Mouse (Mus musculus) kidney, postnatal 36 days (tissue): ENCODE measurements around the gene Nlrp2.

Experiments
- DNase-seq, 2 experiments: peaks; one replicate each; pipeline ENCODE4 v3.0.0; 2021 to 2022; ENCODE audit warnings: mixed read lengths in 2 of 2

The Nlrp2 gene

GRCm38 (mm10) chr7:5350935-5351334 is at the start of gene Nlrp2:
Nlrp2 (minus strand) TSS chr7:5351035.
- no peak for DNase-seq

GRCm38 (mm10) chr7:5366724-5367123 is 15.9 kb upstream of the Nlrp2 start:
- DNase-seq: no peak

GRCm38 (mm10) chr7:5363599-5363998 is 12.8 kb upstream of the Nlrp2 start:
- DNase-seq: no peak

- DNase-seq: no peak
Observed at GRCm38 (mm10) chr7:5350237-5350636, 598 bp downstream of the Nlrp2 start, which contains the start of gene Gm5065. Gm5065 (plus strand) TSS chr7:5350537.

- no peak for DNase-seq
Observed at GRCm38 (mm10) chr7:5327511-5327910, 23.3 kb downstream of the Nlrp2 start.

GRCm38 (mm10) chr7:5288281-5288680 is 62.6 kb downstream of the Nlrp2 start:
- no peak for DNase-seq

- DNase-seq: no peak
Observed at GRCm38 (mm10) chr7:5263051-5263450, 87.8 kb downstream of the Nlrp2 start.
